Mouse (Mus musculus) heart, embryonic 11.5 days (tissue): Measurements from ENCODE around the gene Prkacb. TPM values are rescaled to one million over a fixed set of nuclear protein-coding genes. Genes with fewer than 3 reads are reported as not detected.

Experiments
- ATAC-seq: fragments of 200-750 bp; cut with Nextera tagmentation; replicated peaks from 2 replicates; pipeline ENCODE4 v1.8.0; 2017; ENCODE audit warnings: moderate library complexity; ENCODE audit not compliant: insufficient number of reproducible peaks, low FRiP score, low TSS enrichment
- H3K27ac ChIP-seq: fragments of 300-500 bp; sonication (generic); 2 replicates; pipeline ENCODE4 v1.5.1; 2014; ENCODE audit warnings: mild to moderate bottlenecking, low read depth, low read length
- H3K27me3 ChIP-seq: fragments of 300-500 bp; sonication (generic); 2 replicates; pipeline ENCODE4 v1.6.1; 2014; ENCODE audit warnings: mild to moderate bottlenecking, low read length, mixed read lengths; ENCODE audit not compliant: control insufficient read depth, insufficient read depth
- H3K36me3 ChIP-seq: fragments of 300-500 bp; sonication (generic); 2 replicates; pipeline ENCODE4 v1.6.1; 2014; ENCODE audit warnings: mild to moderate bottlenecking, low read length, moderate library complexity, mixed read lengths; ENCODE audit not compliant: control insufficient read depth, insufficient read depth
- H3K4me1 ChIP-seq: fragments of 300-500 bp; sonication (generic); 2 replicates; pipeline ENCODE4 v1.6.1; 2014; ENCODE audit warnings: low read length; ENCODE audit not compliant: control insufficient read depth, insufficient read depth
- H3K4me2 ChIP-seq: fragments of 300-500 bp; sonication (generic); 2 replicates; pipeline ENCODE4 v1.6.1; 2014; ENCODE audit warnings: mild to moderate bottlenecking, moderate library complexity
- H3K4me3 ChIP-seq: fragments of 300-500 bp; sonication (generic); 2 replicates; pipeline ENCODE4 v1.5.1; 2014; ENCODE audit warnings: low read depth, low read length
- H3K9ac ChIP-seq: fragments of 300-500 bp; sonication (generic); 2 replicates; pipeline ENCODE4 v1.6.1; 2014; ENCODE audit warnings: mild to moderate bottlenecking, low read depth, low read length, moderate library complexity
- H3K9me3 ChIP-seq: fragments of 300-500 bp; sonication (generic); replicated peaks from 2 replicates; pipeline ENCODE4 v1.6.1; 2016; ENCODE audit warnings: low read length; ENCODE audit not compliant: control insufficient read depth
- WGBS: fragments of 180-500 bp; shearing (Covaris S2); extraction: QIAGEN DNeasy Blood & Tissue Kit; methylation state at CpG from one replicate; pipeline ENCODE4 v1.1.7; 2014; ENCODE audit not compliant: insufficient replicate concordance; 5-methylcytosine and 5-hydroxymethylcytosine counted together
- polyA plus RNA-seq: library from polyadenylated mRNA; unstranded; fragments of >200 nt; fragmentation: Nextera tagmentation; extraction: Ambion mirVana; gene quantifications from 2 replicates; pipeline ENCODE4 v1.2.1, GENCODE M21; 2014

Gene Prkacb
- polyA plus RNA-seq, 1 experiment from 2014 or later: 46.3 TPM

DNA sequence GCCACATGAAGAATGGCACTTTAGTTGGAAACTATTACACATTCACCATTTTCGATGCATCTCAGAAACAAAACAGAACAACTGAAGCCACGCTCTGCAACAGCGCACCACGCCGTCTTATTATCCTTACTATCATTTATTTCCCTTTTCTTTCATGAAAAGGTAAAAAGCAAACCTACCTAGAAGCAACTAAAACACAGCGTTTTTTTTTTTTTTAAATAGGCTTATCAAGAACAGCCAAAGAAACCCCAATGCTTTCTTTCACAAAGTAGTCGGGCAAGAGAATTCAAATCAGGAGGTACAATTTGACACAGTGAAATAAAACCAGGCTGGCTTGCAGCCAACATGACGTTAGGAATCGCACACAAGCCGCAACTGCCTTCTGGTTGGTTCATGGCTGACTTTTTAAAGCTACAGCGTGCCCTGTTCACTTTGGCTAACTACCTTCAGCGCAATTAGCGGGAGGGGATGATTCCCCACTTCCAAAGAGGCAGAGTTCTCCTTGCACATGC lies 130.6 kb downstream of the Prkacb start:
- Histone ChIP-seq H3K4me3 (peak overlapping the region; percentile 14; the same call in 1 of the 2 replicates), H3K9ac (peak overlapping the region; percentile 65), H3K36me3 (no peaks in the 10 kb centered on the region), H3K4me1 (peaks cover 20% of the 10 kb centered on the region), H3K27me3 (no peaks in the 10 kb centered on the region), H3K27ac (peak overlapping the region; percentile 83), H3K9me3 (no peaks in the 10 kb centered on the region), H3K4me2 (peak overlapping the region; percentile 54)
- WGBS: 53% methylated on average over 13 of the region's 13 CpGs
- ATAC-seq: no peak

DNA sequence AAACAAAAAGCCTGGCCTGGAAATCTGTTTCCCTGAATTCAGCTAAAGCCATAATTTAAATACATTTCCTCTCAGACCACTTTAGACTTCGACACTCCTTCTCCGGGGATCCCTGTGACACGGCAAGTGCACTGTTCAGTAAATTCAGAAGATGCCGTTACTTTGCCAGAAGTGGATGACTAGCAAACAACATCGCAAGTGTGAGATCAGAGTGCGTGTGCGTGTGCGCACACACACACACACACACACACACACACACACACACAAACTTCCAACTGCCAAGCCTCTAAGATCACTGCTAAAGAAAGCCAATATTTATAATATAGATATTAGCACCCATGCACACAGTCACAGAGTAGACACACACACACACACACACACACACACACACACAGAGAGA lies 131.1 kb downstream of the Prkacb start:
- Histone ChIP-seq H3K4me2 (peak overlapping the region; percentile 54), H3K9ac (no peak overlapping the region), H3K27me3 (no peaks in the 10 kb centered on the region), H3K4me3 (no peak overlapping the region), H3K27ac (peak overlapping the region; percentile 83; the same call in 1 of the 2 replicates), H3K9me3 (no peaks in the 10 kb centered on the region), H3K36me3 (no peaks in the 10 kb centered on the region), H3K4me1 (peaks cover 18% of the 10 kb centered on the region)
- no peak for ATAC-seq
- 76% methylated on average over 8 of the region's 8 CpGs for WGBS

DNA sequence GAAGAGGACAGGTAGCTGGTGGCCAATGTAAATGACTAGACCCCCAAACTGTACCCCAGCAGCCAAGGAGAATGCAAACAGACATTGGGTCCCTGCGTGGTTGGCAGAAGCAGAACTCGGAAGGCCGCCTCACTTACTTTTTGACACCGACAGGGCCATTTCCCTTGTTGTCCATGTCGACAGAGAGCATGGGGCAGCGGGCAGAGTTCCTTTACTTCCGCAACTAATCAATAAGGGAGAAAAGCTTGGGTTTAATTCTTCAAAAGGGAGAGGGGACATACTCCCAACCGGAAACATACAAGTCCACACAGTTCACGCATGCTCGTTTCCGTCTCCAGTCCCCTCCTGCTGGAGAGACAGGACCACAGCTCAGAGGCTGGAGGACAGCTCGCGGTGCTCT lies 132.2 kb downstream of the Prkacb start:
- Histone ChIP-seq H3K9me3 (no peaks in the 10 kb centered on the region), H3K4me1 (peaks cover 9% of the 10 kb centered on the region), H3K9ac (no peak overlapping the region), H3K36me3 (no peaks in the 10 kb centered on the region), H3K27me3 (no peaks in the 10 kb centered on the region), H3K4me2 (no peak overlapping the region), H3K27ac (no peak overlapping the region), H3K4me3 (no peak overlapping the region)
- WGBS: 92% methylated on average over 13 of the region's 13 CpGs
- no peak for ATAC-seq

DNA sequence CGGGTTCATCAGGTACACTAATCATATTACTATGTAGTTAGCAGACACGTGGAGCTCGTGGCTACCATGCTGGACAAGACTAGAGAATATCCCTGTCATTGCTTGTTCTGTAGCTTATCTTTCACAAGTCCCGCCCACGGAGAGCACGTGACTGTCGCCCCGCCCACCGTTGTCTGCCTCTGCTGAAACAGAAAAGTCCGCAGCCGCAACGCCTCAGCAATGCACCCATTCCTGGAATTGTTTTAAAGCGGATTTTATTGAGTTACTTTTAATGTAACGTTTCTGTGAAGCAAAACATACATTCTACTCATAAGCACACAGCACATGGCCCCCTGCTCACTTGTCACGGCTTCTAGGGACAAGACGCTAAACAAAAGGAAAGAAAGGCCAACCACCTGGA lies 133.1 kb downstream of the Prkacb start:
- peaks cover 9% of the 10 kb centered on the region for H3K4me1 ChIP-seq
- WGBS: 90% methylated on average over 16 of the region's 16 CpGs
- ATAC-seq: no peak
- H3K9ac ChIP-seq: no peak overlapping the region
- no peaks in the 10 kb centered on the region for H3K27me3 ChIP-seq
- H3K4me2 ChIP-seq: no peak overlapping the region
- H3K36me3 ChIP-seq: no peaks in the 10 kb centered on the region
- H3K9me3 ChIP-seq: no peaks in the 10 kb centered on the region
- no peak overlapping the region for H3K4me3 ChIP-seq
- H3K27ac ChIP-seq: no peak overlapping the region

Other genes starting within 250 kb of the Prkacb start
- gene Uox, start 242.6 kb downstream of the Prkacb start, polyA plus RNA-seq: not detected in 2 replicates
- not detected in 2 replicates for gene Dnase2b, start 197.4 kb downstream of the Prkacb start, polyA plus RNA-seq
- gene 4930503B20Rik, start 161.7 kb downstream of the Prkacb start, polyA plus RNA-seq: not detected in 2 replicates
- 1.2 and 1.7 TPM in 2 replicates for gene Samd13, start 127.4 kb downstream of the Prkacb start, polyA plus RNA-seq
- 2.8 and 3.3 TPM in 2 replicates for gene Ttll7, start 39.4 kb upstream of the Prkacb start, polyA plus RNA-seq